Mouse (Mus musculus): ENCODE data around the gene Cyb5b. TPM values are rescaled to one million over a fixed set of nuclear protein-coding genes. Genes with fewer than 3 reads are reported as not detected.
"Not testable (repeated sequence)": the region's sequence is repeated elsewhere in the genome, so short reads cannot be mapped to it uniquely, and the experiment has no call there.

Cyb5b gene
- 100 to 1,000 TPM; 216 to 248 TPM for total RNA-seq (2021)
- long read RNA-seq, experiment 1, full-length matches to known transcripts, result 71 of 167 reads
- long read RNA-seq, experiment 1, partial matches to known transcripts, result 94 of 167 reads
- long read RNA-seq, experiment 1, other reads (novel, unspliced or antisense), result 2 of 167 reads
- long read RNA-seq, experiment 2, full-length matches to known transcripts, result 170 of 215 reads
- long read RNA-seq, experiment 2, partial matches to known transcripts, result 39 of 215 reads
- long read RNA-seq, experiment 2, other reads (novel, unspliced or antisense), result 6 of 215 reads

GRCm38 (mm10) chr8:107150404-107151157, at the start of gene Cyb5b:
Gene Cyb5b (plus strand): TSS chr8:107150640.
- DNase-seq, result peak; percentile 96

- DNase-seq, result peak; percentile 91
These were observed 45.9 kb upstream of the Cyb5b start for GRCm38 (mm10) chr8:107104547-107104946.

GRCm38 (mm10) chr8:107108089-107108488, 42.4 kb upstream of the Cyb5b start:
- not testable (repeated sequence) for DNase-seq

- no peak for DNase-seq
These were observed 41.3 kb upstream of the Cyb5b start for GRCm38 (mm10) chr8:107108978-107109720.

- no peak for DNase-seq
These were observed 40.5 kb upstream of the Cyb5b start for GRCm38 (mm10) chr8:107109816-107110435.

- no peak for DNase-seq
These were observed 39.7 kb upstream of the Cyb5b start for GRCm38 (mm10) chr8:107110629-107111330.

GRCm38 (mm10) chr8:107111340-107112105, 38.9 kb upstream of the Cyb5b start:
- DNase-seq, result peak; percentile 54

- no peak for DNase-seq
These were observed 37.2 kb upstream of the Cyb5b start for GRCm38 (mm10) chr8:107113209-107113608.

GRCm38 (mm10) chr8:107114150-107115007, 36.1 kb upstream of the Cyb5b start:
- DNase-seq, result no peak

- DNase-seq, result no peak
These were observed 35.5 kb upstream of the Cyb5b start for GRCm38 (mm10) chr8:107115008-107115320.

GRCm38 (mm10) chr8:107116023-107116422, 34.4 kb upstream of the Cyb5b start:
- DNase-seq, result peak; percentile 89

GRCm38 (mm10) chr8:107117019-107117418, 33.4 kb upstream of the Cyb5b start:
- no peak for DNase-seq

GRCm38 (mm10) chr8:107118803-107119233, 31.6 kb upstream of the Cyb5b start:
- DNase-seq, result peak; percentile 64

GRCm38 (mm10) chr8:107119412-107119811, 31.0 kb upstream of the Cyb5b start:
- no peak for DNase-seq

GRCm38 (mm10) chr8:107120806-107121205, 29.6 kb upstream of the Cyb5b start:
- DNase-seq, result no peak

- DNase-seq, result no peak
These were observed 28.7 kb upstream of the Cyb5b start for GRCm38 (mm10) chr8:107121681-107122291.

GRCm38 (mm10) chr8:107123063-107123614, 27.3 kb upstream of the Cyb5b start:
- DNase-seq, result no peak

- DNase-seq, result no peak
These were observed 26.1 kb upstream of the Cyb5b start for GRCm38 (mm10) chr8:107124343-107124742.
